Mouse (Mus musculus) adrenal gland, postnatal 14 days (tissue): ENCODE measurements around the gene Olfr544. TPM values are rescaled to one million over a fixed set of nuclear protein-coding genes. Genes with fewer than 3 reads are reported as not detected.
A peak's percentile ranks its signal among the peaks of the same experiment; 100 is the strongest.

ENCODE experiments used
- DNase-seq: peaks from one replicate; pipeline ENCODE4 v3.0.0; 2021; ENCODE audit warnings: mixed read lengths
- total RNA-seq: library from RNA; stranded (reverse); gene quantifications from 2 replicates; pipeline ENCODE4 v1.2.3, GENCODE M21; 2021

The Olfr544 gene
- total RNA-seq, 1 experiment from 2014 or later: not detected

DNA sequence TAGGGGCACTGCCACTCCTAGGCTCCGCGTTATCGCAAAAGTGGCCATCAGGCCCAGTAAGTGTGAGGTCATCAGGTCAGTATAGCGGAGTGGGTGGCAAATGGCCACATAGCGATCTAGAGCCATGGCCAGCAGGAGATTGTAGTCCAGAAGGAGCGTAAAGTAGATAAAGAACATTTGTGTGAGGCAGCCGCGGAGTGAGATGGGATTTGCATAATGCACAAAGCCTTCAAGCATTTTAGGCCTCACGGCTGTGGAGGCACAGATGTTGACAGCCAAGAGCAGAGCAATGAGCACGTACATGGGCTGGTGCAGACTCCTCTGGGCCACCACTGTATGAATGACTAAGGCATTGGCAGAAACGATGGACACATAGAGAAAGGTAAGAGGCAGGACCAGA, 10.7 kb downstream of the Olfr544 start:
- no peak for DNase-seq

DNA sequence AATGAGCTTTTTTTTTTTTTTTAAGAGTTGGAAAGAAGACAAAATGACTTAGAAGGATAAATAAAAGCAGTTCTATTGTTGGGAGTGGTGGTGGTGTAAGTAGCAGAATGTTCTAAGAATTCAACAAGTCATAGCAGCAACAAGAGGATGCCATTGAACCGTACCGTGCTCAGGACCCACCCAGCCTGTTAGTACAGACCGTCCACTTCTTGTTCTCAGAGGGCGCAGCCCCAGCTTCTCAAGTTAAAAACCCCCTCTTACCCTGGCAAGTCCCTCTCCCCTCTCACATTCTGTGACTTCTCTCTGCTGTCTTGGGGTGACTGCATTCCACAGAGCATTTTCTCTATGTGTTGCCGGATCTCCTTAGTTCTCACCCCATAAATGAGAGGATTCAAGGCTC, 11.5 kb downstream of the Olfr544 start:
- no peak for DNase-seq

DNA sequence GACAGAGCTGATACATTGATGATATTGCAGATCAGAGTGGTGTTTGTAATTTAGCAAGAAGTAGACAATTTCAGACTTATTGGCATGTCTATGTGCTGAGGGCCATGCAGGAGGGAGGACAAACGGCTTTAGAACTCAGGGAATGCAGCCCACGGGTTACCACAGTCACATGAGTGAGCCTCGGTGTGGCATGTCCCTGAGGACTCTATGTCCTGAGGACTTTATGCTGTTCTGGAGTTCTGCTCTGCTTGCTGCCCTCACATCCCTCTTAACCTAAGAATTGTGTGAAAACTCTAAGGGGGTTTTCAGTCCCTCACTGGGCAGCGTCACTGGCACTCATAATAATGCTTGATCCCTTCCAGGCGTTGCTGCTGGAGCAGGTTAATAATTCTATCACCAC, 15.4 kb downstream of the Olfr544 start:
- DNase-seq: no peak

DNA sequence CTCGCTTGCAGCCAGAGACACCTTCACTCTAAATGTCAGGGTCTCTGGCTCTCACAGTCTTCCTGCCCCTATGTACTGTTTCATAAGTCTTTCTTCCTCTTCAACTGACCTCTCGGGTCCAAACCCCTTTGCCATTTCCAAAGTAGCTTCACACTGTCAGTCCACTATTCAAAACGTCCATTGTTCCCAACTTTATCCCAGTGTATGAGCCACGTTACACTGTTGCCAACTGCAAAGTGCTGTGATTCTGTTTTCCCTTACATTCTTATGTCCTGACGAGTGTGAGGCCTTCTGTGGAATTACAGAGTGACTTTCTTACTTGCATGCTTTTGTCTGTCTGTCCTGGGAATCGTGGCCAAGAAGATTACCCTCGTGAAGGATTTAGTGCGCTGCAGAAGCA, 20.5 kb downstream of the Olfr544 start:
- no peak for DNase-seq

DNA sequence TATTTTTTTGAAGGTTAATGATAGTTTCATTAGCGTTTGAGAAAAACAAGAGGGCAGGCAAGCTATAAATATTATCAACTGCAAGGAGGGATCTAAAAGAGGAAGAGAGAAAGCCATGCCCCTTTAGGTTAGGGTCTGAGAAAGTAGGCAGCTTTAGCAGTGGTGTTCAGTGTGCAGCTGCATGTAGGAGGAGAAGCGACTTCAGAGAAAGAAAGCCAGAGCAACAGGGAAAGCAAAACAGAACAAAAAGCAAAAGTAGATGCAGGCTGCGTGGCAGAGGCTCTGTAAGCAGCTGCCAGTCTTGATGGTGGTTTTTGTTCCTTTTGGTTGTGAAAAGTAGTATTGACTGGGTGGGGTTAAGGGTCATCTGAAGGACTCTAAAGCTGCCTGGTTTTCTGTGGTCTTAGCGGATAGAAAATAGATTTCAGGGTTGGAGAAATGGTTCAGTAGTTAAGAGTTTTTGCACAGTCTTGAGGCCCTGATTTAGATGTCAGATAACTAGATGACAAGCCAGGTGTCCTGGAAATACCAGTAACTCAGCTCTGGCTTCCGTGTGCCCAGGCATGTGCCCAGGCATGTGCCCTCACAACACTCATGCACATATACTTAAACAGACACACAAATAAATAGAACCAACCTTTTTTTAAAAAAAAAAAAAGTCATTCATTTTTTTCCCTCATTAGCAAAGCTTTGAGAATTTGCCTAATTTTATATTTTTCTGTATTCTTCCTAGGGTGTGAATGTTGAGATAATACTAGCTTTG, 29.3 kb downstream of the Olfr544 start:
- DNase-seq: no peak

DNA sequence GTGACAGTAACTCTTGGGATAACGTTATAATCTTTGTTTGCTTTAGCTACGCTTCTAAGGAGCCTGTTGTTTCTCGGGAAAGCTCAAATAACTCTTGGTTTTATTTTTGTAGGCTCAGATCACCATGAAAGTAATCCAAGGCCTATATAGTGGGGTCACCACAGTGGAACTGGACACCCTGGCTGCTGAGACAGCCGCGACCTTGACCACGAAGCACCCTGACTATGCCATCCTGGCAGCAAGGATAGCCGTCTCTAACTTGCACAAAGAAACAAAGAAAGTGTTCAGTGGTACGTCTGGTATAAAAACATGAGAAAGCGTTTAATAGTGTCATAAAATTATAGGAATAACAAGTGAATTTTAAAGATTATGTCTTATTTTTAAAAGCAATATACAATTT, 41.7 kb downstream of the Olfr544 start:
- DNase-seq: peak; percentile 63

DNA sequence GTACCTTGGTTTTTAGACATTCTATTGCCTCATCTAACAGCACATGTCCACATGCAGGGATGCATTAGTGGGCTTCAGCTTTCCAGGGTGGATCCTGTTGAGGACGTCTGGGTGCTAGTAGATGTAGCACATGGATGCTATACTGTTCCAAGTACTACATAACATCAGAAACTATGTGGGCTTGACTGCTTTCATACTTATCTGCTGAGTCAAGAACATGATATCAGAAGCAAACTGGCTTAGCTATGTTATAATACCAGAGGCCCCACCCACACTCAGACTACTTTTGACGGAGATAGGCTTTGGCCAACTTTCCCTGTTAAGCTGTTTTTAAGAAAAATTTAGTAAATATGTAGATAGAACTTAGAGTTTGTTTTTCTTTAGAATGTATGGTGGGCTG, 43.8 kb downstream of the Olfr544 start:
- no peak for DNase-seq

DNA sequence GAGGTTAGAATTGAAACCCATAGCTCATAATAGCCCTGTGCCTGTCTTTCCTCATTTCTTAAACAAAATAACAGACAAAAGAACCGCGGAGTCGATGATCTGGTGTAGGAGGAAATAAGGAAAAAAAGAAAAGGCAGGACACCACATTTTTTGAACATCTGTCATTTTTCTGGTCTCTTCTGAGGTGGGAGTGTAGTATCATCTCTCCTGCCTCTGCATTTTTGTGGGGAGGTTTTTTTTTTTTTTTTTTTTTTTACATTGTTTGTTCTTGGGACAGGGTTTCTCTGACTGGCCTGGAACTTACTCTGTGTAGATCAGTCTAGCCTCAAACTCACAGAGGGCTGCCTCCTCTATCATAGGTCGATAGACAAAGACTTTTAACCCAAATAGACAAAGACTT, 45.7 kb downstream of the Olfr544 start:
- DNase-seq: no peak

DNA sequence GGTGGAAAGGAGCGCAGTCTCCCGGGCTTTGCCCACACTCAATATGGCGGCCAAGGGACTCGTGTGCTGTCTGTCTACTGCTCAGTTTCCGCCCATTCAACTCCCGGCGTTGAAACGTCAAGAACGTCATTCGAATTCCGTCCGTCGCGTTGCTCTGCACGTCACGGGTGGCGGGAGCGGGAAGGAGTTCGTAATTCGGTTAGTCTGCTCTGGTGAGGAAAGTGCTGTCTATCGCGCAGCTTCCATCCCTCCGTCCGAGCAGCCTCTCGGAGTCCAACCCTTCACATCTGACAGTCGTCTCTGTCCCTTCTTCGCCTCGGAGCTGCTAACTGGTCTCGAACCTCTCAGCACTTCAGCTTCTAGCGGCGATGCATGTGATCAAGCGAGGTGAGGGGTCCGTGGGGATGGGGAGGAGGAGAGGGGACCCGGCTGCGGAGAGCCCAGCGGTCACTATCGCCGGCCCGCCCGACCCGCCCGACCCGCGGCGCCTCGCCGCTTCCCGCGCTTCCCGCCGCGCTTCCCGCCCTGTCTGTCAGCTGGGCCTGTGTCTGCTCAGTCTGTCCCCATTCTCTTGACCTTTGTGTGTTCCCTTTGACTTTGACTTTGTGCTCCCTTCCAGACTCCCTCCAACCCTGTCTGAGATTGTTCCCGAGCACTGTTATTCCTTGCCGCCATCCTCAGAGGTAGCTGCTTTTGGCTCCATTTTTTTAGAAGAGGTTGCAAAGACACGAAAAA, 46.3 kb downstream of the Olfr544 start, which contains the start of gene Rrm1:
Rrm1 (plus strand) TSS at position 39 of the 735 bp plus-strand sequence.
- peak; percentile 96 for DNase-seq

DNA sequence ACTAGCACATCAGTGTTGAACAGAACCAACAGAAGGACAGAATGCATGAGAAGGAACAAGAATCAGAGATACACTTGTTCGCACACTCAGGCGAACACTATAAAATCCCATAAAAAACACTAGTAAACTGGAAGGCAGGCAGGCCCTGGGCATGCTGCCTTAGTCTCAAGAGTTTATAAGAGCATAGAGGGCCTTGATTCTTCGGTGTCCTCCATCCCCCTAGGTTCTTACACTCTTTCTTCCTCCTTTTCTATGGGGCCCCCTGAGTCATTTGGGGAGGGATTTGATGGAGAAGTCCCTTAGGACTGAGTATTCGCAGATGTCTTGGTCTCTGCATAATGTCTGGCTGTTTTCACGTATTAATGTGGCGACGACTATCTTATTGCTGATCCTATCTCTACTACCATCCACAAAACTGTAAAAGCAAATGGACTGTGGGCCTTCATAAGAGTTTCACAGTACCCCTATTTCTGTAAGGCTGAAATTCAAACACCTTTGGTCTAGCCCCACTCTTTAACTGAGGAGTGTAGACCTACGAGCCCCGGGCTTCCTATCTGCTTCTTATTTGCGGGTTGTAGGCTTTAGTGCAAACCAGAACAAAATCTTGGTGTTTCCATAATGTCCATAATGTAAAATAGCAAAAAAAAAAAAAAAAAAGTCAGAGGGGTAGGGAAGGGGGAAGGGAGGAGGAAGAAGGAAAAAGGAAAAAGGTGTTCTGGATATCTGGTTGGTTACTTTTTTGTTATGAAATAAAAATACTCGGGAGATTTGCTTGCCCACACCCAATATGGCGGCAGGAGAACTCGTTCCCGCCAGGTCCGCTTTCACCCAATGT, 47.1 kb downstream of the Olfr544 start:
- no peak for DNase-seq

DNA sequence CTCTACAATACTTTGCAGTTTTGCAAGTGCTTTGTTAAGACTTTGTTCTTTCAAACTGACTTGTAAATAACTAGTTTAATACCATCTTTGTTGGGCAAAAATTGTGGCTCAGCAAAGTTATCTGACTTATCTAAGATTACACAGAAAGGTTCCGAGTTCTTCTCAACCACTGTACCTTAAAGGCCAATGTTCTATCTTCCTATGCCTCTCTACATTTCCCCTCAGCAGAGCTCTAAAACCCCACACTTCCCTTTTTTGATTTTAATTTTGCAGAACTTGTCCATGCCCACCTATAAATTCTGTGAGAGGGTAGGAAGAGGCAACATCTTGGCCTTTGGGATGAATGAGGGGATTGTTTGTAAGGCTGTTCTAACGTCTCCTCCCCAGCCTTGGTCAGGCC, 53.8 kb downstream of the Olfr544 start:
- no peak for DNase-seq

Other genes starting within 250 kb of the Olfr544 start
- 53.6 and 63.5 TPM in 2 replicates for gene Rhog, start 232.3 kb downstream of the Olfr544 start, total RNA-seq
- gene Stim1, start 220.5 kb downstream of the Olfr544 start, total RNA-seq: 71.0 and 88.3 TPM in 2 replicates
- gene Rrm1, start 46.6 kb downstream of the Olfr544 start, total RNA-seq: 41.7 and 42.2 TPM in 2 replicates
- not detected in 2 replicates for gene Olfr543, start 6.6 kb downstream of the Olfr544 start, total RNA-seq
- not detected in 2 replicates for gene Olfr545, start 11.3 kb upstream of the Olfr544 start, total RNA-seq
- not detected in 2 replicates for gene Olfr547, start 46.4 kb upstream of the Olfr544 start, total RNA-seq
- gene Olfr548-ps1, start 52.6 kb upstream of the Olfr544 start, total RNA-seq: not detected in 2 replicates
- not detected in 2 replicates for gene Olfr549, start 61.6 kb upstream of the Olfr544 start, total RNA-seq
- gene Trim21, start 77.2 kb upstream of the Olfr544 start, total RNA-seq: 12.3 and 12.5 TPM in 2 replicates
- gene Olfr550, start 83.1 kb upstream of the Olfr544 start, total RNA-seq: not detected in 2 replicates
- gene Olfr551, start 103.6 kb upstream of the Olfr544 start, total RNA-seq: not detected in 2 replicates
- gene Olfr552, start 109.5 kb upstream of the Olfr544 start, total RNA-seq: 0.11 TPM in 1 of 2 replicates, not detected in the other
- gene Olfr553, start 129.9 kb upstream of the Olfr544 start, total RNA-seq: not detected in 2 replicates
- gene Olfr554, start 150.1 kb upstream of the Olfr544 start, total RNA-seq: not detected in 2 replicates
- not detected in 2 replicates for gene Olfr555, start 170.5 kb upstream of the Olfr544 start, total RNA-seq
- gene Olfr556, start 176.6 kb upstream of the Olfr544 start, total RNA-seq: not detected in 2 replicates
- gene Trim68, start 199.0 kb upstream of the Olfr544 start, total RNA-seq: 9.4 and 10.3 TPM in 2 replicates
- not detected in 2 replicates for gene Olfr557, start 207.6 kb upstream of the Olfr544 start, total RNA-seq
- 1.1 and 1.4 TPM in 2 replicates for gene Olfr558, start 213.9 kb upstream of the Olfr544 start, total RNA-seq
- gene Olfr33, start 230.8 kb upstream of the Olfr544 start, total RNA-seq: not detected in 2 replicates
- gene Olfr559, start 239.2 kb upstream of the Olfr544 start, total RNA-seq: not detected in 2 replicates